Mouse (Mus musculus): ENCODE results near the gene Polr2b. TPM values are rescaled to one million over a fixed set of nuclear protein-coding genes. Genes with fewer than 3 reads are reported as not detected.

Polr2b gene
- total RNA-seq (2021), result 10 to 100 TPM; 55.9 to 93.4 TPM
- long read RNA-seq, experiment 1, full-length matches to known transcripts, result 56 of 87 reads
- long read RNA-seq, experiment 1, partial matches to known transcripts, result 17 of 87 reads
- long read RNA-seq, experiment 1, other reads (novel, unspliced or antisense), result 14 of 87 reads
- long read RNA-seq, experiment 2, full-length matches to known transcripts, result 13 of 15 reads
- long read RNA-seq, experiment 2, partial matches to known transcripts, result 2 of 15 reads
- long read RNA-seq, experiment 2, other reads (novel, unspliced or antisense), result 0 of 15 reads

DNA sequence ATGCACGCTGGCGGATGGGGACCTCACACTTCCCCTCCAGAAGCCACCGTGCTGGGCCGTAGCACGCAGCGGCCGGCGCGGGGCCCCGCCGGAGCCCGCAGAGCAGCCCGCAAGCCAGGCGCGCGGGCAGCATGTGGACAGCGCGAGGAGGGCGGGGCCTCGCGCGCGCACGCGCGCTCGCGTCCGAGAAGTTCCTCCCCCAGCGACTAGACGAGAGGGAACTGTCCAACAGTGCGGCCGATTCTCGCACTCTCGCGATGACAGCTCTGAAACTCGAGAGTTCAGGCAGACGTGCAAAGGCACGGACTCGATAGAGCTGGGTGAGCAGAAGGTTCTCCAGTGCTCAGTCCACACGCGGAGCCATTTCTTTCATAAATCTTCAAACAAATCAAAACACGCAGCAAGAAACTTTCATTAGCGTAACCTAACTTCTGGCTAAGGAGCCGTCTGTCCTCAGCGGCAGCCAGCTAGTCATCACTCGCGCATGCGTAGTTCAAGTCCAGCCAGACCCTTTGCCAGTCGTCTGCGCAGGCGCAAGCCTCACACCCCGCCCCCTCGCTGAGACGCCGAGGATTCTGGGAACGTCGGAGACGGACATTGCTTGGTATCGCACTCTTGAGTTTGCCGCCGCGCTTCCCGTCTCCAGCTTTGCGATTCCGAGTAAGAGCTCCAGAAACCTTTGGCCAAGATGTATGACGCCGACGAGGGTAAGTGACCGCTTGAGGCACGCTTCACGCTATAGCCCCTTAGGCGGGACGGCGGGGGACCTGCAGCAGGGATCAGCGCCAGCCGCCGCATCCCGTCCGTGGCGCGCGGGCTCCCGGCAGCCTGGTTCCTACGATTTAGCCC lies at the start of gene Polr2b, which contains the start of gene Noa1:
Gene Polr2b (plus strand): TSS at position 224 of the 849 bp plus-strand sequence.
Gene Noa1 (minus strand): TSS at position 161 of the 849 bp plus-strand sequence.
- DNase-seq, result peak; percentile 99

DNA sequence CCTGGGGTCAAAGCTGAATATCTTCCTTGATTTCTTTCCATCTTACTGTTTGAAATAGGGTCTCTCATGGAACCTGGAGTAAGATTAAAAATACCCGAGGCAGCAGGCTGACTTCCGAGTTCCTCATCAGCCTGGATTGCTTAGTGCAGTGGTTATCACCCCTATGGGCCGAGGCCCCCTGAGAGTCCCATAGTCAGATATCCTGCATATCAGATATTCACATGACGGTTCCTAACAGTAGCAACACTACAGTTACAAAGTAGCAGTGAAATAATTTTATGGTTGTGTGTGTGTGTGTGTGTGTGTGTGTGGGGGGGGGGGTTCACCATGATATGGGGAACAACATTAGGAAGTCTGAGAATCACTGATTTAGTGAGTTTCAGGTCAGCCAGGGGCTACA lies 48.8 kb upstream of the Polr2b start:
- DNase-seq, result no peak

DNA sequence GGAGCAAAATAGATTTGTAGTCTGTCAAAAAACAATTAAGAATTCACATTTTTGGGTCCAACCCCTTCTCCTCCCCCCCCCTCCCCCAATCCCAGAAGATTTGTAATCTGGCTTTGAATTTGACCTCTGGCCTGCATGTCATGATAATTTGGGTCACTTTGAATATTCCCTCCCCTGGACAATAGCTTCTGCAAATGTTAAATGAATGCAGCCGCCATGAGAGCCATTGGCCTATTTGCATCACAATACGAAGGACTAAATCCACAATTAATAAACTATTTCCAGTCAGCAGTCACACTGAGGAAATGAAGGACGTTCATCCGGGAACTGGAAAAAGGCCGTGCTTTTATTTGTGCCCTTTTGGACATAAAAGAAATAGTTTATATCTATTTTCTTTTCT lies 47.8 kb upstream of the Polr2b start:
- DNase-seq, result no peak

DNA sequence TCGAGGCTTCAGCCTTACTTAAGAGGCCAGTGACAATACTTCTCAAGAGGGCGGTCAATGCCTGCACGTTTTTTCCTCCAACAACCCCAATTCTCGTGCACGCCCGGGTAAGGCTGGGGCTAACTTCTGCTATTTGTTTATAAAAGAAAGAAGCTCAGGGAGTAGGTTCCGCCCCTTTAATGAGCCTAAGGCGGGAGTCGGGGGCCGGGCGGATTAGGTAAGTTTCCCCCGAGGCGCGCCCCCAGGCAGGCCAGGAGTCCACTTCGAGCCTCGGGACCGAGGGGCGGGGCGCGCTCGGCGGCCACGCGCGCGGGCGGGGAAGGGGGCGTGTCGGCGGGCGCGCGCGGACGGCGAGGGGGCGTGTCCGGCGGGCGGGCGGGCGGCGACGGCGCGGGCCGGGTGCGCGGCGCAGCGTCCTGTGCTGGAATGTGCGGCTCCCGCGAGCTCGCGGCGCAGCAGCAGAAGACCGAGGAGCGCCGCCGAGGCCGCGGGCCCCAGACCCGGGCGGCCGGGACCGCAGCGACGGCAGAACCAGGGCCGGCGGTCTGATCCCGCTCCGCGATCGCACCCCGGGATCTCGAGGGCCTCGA lies 44.8 kb upstream of the Polr2b start, which contains the start of gene Rest:
Gene Rest (plus strand): TSS at position 411 of the 590 bp plus-strand sequence.
- peak; percentile 85 to 90 for DNase-seq

DNA sequence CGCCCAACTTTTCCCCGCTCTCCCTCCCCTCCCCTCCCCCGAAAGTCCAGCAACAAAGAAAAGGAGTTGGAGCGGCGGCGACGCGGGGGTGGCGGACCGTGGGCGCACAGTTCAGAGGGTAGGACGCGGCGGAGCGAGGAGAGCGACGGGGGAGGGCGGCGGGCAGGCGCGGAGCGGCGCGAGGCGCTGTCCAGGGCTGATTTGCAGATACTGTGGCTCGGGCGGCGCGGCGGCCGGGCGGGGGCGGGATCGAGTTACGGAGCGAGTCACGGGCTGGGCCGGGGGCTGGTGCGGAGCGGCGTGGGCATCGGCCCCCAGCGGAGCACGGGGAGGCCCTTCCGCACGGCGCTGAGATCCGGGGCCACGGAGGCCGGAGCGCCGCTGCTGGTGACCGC lies 44.3 kb upstream of the Polr2b start:
- DNase-seq, result peak; percentile 87 to 90

DNA sequence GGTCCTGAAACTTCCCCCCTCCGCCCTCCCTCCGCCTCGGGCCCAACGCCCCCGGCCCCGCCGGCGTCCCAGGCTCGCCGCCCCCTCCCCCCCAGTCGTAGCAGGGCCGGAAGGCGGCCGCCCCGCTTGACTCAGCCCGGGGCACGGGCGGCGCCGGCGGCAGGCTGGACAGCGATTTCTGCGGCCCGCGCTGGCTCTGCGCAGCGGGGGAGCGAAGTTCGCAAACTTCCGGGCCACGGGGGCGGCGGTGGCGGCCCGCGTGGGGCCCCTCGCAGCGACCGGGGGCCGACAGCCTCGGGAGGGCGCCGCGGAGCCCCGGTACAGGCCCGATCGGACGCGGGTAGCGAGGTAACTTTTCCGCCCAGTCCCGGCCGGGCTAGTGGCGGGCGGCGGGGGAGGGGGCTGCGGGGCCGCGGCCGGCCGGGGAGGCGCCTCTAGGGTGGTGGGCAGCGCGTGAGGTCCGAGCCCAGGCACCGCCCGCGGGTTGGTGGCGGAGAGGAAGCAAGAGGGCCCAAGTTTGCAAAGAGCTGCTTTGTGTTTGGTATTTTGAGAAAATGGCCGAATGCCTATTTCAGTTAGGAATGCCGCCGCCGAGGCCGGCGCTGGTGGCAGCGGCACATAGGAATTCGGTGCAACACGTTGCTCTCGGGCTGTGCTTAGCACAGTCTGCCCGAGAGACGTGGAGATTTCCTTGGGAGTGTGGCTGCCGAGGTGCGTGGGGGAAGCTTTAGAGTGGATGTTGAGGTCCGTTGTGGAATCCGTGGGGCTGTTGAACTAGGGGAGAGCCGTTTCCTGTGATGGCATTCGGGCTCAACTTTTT lies 43.7 kb upstream of the Polr2b start:
- DNase-seq, result peak; percentile 74 to 78

DNA sequence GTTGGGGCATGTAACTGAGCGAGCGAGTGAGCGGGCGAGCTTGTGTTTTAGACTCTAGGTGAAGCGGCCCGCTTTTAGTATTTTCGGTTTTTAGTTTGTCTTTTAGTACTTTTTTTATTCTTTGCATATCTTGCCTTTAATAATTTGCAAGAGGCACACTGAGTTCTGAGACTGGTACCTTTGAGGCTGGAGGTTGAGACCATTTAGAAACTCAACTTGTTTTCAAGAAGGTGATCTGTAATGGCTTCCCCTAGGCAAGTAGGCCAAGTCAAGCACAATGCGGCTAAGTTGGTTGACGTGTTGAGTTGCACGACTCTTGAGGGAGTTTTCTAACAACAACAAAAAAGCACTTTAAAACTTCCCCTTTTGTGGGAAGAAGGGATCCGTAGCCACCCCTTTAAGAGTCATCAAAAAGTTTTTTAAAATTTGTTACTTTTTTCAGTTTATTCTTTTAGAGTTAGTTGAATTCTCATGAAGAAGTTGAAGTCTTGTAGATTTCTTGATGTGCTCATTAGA lies 43.0 kb upstream of the Polr2b start:
- DNase-seq, result no peak

DNA sequence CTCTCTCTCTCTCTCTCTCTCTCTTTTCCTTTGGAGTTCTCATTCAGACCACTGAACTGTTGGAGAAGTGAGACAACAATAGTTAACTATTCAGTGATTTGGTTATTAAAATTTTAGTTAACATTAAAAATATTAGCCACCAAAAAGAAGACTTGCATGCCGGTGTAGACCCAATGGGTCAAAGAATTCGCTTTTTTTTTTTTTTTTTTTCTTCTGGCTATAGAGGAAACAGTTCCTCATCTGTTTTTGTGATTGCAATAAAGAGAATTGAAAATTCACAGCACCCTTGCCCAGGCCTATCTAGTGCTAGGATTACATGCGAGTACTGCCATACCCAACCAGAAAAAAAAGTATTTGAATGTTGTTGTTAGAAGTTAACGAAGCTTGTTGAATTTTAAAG lies 42.5 kb upstream of the Polr2b start:
- no peak for DNase-seq

DNA sequence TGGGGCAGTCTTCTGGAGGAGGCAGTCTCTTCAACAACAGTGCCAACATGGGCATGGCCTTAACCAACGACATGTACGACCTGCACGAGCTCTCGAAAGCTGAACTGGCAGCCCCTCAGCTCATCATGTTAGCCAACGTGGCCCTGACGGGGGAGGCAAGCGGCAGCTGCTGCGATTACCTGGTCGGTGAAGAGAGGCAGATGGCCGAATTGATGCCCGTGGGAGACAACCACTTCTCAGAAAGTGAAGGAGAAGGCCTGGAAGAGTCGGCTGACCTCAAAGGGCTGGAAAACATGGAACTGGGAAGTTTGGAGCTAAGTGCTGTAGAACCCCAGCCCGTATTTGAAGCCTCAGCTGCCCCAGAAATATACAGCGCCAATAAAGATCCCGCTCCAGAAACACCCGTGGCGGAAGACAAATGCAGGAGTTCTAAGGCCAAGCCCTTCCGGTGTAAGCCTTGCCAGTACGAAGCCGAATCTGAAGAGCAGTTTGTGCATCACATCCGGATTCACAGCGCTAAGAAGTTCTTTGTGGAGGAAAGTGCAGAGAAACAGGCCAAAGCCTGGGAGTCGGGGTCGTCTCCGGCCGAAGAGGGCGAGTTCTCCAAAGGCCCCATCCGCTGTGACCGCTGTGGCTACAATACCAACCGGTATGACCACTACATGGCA lies 41.9 kb upstream of the Polr2b start:
- DNase-seq, result no peak

DNA sequence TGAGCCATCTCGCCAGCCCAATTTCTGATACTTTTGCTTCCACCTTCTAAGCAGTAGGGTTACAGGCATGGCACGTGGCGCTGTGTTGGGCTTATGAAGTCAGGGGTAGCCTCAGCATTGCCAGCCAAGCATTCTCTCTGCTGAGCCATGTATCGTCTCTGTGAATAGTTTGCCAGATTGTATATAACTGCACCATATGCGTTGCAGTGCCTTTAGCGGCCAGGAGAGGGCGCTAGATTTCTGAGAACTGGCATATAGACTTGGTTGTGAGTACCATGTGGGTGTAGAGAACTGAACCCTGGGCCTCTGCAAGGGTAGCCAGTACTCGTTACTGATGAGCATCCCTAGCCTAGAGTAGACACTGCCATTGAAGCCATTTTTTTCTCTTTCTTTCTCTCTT lies 40.5 kb upstream of the Polr2b start:
- no peak for DNase-seq

DNA sequence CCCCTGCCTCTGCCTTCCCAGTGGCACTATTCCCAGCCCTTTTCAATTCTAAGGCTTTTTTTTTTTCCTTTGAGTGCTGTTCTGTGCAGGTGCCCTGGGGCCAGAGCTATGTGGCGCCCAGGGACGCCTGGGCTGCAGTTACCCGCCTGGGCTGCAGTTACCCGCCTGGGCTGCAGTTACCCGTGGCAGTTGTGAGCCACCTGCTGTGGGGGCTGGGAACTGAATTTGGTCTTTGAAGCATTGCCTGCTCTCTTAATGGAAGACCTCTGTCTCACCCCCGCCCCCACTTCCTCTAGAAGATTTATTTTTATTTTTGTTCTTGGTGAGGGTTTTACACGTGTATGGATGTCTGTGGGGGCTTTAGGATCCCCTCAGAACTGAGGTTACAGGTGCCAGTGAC lies 36.8 kb upstream of the Polr2b start:
- no peak for DNase-seq

DNA sequence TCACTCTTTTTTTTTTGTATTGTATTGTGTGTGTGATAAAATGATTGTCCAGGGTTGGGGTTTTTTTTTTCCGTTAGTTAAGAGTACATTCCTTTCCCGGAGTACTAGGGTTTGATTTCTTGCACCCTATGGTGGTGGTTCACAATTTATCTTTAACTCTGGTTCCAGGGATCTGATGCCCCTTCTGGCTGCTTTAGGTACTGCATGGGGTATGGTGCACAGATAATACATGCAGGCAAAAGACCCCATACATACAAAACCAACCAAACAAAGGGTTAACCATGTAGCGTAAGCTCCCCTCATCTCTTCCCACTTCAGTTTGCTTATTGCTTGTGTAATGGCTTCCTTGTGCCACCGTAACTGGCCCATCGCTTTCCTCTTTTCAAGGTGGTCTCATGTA lies 34.0 kb upstream of the Polr2b start:
- peak; percentile 29 to 40 for DNase-seq

DNA sequence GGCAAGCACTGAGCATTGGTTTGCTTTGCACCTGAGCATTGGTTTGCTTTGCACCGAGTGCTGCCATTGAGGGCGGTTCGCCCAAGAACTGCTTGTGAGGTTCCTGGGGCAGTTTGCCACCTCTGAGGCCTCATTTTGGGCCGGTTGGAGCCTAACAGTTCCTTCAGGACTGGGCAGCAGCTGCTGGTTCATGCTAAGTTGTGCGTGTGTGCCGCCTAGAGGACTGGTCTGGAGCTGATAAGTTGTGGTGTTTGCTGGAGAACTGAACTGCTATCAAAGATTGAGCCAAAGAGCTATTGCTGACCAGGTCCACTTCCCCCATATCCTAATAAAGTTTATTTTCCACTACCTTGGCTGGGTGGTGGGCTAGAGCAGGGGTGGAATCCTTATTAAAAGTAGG lies 32.7 kb upstream of the Polr2b start:
- DNase-seq, result no peak

DNA sequence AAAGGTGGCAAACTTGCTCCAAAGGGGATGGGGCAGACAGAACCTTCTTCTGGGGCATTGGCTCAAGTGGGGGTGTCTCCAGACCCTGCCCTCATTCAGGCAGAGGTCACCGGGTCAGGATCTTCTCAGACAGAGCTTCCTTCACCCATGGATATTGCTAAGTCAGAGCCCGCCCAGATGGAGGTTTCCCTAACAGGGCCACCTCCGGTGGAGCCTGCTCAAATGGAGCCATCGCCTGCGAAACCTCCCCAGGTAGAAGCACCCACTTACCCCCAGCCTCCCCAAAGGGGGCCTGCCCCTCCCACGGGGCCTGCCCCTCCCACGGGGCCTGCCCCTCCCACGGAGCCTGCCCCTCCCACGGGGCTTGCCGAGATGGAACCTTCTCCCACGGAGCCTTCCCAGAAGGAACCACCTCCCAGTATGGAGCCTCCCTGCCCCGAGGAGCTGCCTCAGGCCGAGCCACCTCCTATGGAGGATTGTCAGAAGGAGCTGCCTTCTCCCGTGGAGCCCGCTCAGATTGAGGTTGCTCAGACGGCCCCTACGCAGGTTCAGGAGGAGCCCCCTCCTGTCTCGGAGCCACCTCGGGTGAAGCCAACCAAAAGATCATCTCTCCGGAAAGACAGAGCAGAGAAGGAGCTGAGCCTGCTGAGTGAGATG lies 28.3 kb upstream of the Polr2b start:
- no peak for DNase-seq

DNA sequence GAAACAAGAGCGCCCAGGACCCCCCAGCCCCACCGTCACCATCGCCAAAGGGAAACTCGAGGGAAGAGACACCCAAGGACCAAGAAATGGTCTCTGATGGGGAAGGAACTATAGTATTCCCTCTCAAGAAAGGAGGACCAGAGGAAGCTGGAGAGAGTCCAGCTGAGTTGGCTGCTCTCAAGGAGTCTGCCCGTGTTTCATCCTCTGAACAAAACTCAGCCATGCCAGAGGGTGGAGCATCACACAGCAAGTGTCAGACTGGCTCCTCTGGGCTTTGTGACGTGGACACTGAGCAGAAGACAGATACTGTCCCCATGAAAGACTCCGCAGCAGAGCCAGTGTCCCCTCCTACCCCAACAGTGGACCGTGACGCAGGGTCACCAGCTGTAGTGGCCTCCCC lies 27.7 kb upstream of the Polr2b start:
- no peak for DNase-seq

DNA sequence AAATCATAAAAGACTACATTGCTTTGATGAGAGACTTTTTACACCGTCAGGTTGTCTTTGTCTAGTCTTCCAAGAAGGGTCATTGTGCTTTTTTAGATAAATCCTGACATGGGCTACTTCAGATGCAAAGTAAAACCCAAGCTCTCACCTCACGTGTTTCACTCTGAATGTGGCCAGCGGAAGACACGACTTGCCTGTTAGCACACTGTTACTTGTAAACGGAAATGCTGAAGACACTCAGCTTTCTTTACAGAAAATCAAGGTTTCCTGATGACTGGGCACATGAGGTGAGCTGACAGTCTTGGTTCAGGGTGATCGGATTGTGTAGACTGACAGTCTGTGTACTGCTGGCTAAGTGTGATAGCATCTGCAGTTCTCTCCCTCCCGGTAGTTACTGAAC lies 24.3 kb upstream of the Polr2b start:
- no peak for DNase-seq

DNA sequence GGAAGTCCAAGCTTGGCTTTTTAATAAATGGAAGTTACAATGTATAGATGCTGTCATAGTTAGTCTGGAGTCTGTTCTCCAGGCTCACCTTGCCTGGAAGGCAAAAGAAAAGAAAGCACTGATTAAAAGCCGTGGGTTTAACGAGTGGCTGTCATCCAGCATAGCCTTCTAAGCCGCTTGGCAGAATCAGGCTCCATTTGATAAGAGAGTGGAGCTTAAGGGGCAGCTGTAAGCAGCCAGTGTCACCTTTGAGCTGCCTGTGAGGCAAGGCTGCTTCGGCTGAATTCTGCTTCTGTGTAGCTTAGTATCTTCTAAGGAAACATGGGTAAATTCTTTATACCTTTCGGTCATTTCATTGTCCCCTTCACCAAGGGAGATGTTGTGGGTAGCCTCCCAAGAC lies 23.0 kb upstream of the Polr2b start:
- DNase-seq, result no peak

DNA sequence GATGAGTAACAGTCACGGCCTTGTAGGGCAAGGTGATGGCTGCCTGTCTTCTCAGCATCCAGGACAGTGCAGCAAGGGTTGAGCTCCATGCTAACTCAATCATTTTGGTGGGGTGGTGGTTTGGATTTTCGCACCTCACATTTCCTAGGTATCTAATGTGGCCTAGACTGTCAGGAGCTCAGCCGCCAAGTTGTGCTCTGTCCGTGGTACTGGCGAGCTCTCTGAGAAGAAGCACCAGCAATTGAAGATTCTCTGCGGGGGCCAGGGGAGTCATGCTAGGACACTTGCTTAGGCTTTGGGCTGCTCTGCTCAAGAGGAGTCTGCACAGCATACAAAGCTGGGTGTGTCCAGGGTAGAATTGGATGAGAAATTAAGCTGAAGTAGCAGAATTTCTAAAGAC lies 22.0 kb upstream of the Polr2b start:
- DNase-seq, result peak; percentile 13 to 26

DNA sequence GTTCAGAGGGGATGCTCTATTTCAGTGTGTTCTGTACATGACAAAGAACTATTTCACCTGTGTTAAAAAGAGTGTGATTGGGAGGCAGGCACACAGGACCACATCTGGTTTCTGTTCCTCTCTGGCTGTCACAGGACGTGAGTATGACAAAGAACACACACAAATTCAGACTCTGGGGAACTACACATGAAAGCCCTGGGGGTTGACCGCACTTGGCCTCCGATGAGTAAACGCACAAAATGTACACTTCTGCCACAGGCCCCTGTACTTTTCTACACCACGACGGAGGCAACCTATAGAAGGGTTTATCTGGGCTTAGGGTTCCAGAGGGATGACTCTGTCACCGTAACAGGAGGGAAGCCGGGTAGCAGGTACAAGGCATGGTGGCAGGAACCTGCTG lies 20.3 kb upstream of the Polr2b start:
- DNase-seq, result no peak

DNA sequence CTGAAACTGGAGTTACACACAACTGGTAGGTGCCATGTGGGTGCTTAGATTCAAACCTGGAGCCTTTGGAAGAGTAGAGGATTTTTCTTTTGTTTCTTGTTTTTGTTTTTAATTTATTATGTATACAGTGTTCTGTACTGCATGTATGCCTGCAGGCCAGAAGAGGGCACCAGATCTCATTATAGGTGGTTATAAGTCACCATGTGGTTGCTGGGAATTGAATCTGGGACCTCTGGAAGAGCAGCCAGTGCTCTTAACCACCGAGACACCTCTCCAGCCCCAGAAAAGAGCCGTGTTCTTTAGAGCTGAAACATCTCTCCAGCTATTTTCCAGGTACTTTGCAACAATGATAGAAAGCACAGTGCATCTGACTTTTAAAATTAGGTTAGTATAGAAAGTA lies 19.3 kb upstream of the Polr2b start:
- DNase-seq, result no peak
